Mouse (Mus musculus): ENCODE measurements around the gene Bbx. TPM values are rescaled to one million over a fixed set of nuclear protein-coding genes. Genes with fewer than 3 reads are reported as not detected.

Bbx gene
- polyA plus RNA-seq, 1 experiment, result 12.3 TPM

- no peak for DNase-seq (ENCODE audit: extremely low spot score in 1 of 2, low spot score in 1 of 2)
Measured at GRCm38 (mm10) chr16:50402851-50403250, 29.3 kb downstream of the Bbx start.

- DNase-seq (ENCODE audit: extremely low spot score in 1 of 2, low spot score in 1 of 2), result no peak
Measured at GRCm38 (mm10) chr16:50399775-50400174, 32.4 kb downstream of the Bbx start.

GRCm38 (mm10) chr16:50398564-50398963, 33.6 kb downstream of the Bbx start:
- no peak for DNase-seq (ENCODE audit: extremely low spot score in 1 of 2, low spot score in 1 of 2)

DNA sequence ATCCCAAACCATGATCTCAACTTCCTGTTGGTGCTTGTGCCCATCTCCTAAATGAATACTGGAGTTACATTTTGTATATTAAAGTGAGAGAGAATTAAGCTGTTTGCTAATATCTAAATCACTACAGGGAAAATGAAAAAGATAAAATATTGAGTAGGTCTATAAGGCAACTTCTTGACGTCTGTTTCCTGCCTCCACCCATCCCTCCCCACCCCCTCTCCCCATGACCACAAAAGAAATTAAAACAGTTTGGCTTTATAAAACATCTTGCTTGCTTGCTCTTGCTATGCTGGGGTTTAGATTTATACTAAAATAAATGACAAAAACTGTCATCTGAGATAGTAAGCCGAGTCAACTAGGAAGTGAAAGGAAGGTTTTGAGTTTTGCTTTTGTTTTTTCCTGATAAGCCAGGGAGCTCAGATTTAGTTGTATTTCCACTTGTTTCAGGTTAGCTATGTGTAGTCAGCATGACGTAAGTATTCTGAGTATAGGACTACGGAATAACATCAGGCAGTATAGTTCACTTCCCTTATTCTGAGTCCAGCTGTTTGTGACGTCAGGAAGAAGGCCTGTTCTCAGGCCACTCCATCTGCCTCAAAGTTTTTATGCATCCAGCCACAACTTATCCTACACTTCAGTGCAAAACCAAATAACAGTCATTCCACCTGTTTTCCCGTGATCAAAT, 36.1 kb downstream of the Bbx start:
- DNase-seq (ENCODE audit: extremely low spot score in 1 of 2, low spot score in 1 of 2), result no peak

- no peak for DNase-seq (ENCODE audit: extremely low spot score in 1 of 2, low spot score in 1 of 2)
Measured at GRCm38 (mm10) chr16:50388499-50388898, 43.7 kb downstream of the Bbx start.

- DNase-seq (ENCODE audit: extremely low spot score in 1 of 2, low spot score in 1 of 2), result no peak
Measured at GRCm38 (mm10) chr16:50383541-50383940, 48.6 kb downstream of the Bbx start.

DNA sequence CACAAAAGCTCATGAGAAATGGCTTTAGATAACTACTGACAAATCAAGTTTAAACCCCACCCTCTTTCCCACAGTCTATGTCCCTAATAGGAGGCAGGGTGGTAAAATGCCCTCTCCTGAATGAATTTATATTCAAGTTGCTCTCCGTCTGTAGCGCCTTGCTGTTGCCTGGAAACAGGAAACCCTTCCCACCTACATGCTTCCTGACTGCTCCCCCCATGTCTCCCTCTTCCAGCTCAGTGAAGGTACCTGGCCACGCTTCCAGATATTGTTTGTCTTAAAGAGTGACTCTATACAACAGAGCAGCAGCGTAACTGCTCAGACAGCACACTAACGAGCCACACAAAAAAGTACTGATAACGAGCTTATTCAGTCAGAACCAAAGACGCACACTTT, 50.8 kb downstream of the Bbx start:
- DNase-seq (ENCODE audit: extremely low spot score in 1 of 2, low spot score in 1 of 2), result peak in 1 of 2 experiments; percentile 53

GRCm38 (mm10) chr16:50380682-50381350, 51.4 kb downstream of the Bbx start:
- peak; percentile 82 to 91 for DNase-seq (ENCODE audit: extremely low spot score in 1 of 2, low spot score in 1 of 2)

DNA sequence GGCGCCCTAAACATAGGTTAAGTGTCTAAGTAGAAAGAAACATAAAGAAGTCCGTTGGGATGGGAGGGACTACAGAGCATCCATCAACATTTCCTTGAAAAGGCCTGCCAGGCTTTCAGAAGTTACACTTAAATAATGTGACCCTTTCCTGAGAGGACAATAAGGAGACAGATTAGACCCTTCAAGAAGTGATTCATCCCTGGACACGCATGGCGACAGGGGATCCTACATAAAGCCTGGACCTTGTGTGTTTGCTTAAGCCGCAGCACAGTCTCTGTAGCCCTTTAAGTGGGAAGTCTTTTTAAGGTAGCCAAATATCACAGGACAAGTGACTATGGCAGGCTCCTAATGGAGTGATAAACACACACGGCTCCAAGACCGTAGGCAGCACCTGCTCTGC, 52.0 kb downstream of the Bbx start:
- DNase-seq (ENCODE audit: extremely low spot score in 1 of 2, low spot score in 1 of 2), result no peak

DNA sequence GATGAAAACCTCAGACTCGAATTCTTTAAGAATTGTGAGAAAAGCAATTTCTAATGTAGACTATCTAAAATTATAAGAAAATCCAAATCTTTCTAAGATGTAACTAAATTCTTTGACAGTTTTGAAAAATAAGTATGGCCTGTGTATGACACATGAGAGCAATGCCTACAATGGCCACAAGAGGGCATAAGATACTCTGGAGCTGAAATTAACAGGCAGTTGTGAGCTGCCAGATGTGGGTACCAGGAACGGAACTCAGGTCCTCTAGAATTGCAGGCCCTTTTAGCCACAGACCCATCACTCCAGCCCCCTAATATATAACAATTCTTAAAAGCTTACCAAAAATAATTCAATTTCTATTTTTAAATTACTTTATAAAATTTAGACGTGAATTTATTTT, 57.6 kb downstream of the Bbx start:
- peak in 1 of 2 experiments; percentile 45 for DNase-seq (ENCODE audit: extremely low spot score in 1 of 2, low spot score in 1 of 2)

DNA sequence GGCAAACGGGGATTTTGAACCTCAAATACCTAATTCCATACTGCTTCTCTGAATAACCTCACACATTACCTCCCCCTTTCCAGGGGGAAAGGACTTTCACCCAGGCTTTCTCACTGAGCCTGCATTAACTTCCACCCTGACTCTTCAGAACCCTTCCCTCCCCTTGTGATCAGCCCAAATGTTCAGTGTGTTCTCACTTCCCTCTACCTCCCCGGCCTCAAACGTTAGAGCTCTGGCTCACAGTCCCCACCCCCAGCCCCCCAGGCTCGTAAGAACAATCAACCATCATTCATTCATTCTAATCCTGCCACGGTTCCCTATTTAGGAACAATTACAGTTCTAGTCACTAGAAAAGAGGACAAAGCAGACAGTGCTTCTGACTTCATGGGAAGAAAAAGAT, 58.5 kb downstream of the Bbx start:
- no peak for DNase-seq (ENCODE audit: extremely low spot score in 1 of 2, low spot score in 1 of 2)

DNA sequence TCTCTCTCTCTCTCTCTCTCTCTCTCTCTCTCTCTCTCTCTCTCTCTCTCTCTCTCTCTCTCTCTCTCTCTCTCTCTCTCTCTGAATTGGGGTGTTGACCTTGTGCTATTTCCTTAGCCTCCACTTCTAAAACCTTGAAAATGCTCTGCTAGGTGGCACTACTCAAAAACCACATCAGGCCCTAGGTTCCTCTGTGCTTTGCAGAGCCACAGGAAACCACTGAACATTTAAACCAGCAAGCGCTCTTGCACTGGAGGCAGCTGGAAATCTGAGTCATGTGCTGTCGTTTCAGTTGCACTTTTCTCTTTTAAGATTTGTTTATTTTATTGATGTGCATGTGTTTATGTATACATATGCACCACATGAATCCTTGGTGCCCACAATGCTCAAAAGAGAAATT, 59.6 kb downstream of the Bbx start:
- DNase-seq (ENCODE audit: extremely low spot score in 1 of 2, low spot score in 1 of 2), result no peak

DNA sequence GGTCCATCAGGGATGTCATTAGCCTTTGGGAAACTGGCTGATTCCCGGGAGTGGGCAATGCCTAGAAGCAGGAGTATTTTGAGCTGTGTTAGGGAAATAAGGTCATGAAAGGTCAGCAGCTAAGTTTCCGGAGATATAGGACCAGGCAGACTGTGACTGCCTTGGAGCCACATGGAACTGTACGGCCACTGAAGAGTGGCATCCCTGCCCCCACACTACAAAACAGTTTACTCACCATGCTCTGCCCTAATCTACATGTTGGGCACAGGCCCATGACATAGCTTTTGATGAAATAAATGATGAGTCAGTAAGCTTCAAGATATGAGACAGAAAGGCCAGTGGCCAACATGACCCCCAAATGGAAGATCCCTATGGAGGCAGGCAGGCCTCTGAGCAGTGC, 60.7 kb downstream of the Bbx start:
- no peak for DNase-seq (ENCODE audit: extremely low spot score in 1 of 2, low spot score in 1 of 2)

- no peak for DNase-seq (ENCODE audit: extremely low spot score in 1 of 2, low spot score in 1 of 2)
Measured at GRCm38 (mm10) chr16:50370423-50370822, 61.8 kb downstream of the Bbx start.

GRCm38 (mm10) chr16:50366556-50366955, 65.6 kb downstream of the Bbx start:
- DNase-seq (ENCODE audit: extremely low spot score in 1 of 2, low spot score in 1 of 2), result no peak

DNA sequence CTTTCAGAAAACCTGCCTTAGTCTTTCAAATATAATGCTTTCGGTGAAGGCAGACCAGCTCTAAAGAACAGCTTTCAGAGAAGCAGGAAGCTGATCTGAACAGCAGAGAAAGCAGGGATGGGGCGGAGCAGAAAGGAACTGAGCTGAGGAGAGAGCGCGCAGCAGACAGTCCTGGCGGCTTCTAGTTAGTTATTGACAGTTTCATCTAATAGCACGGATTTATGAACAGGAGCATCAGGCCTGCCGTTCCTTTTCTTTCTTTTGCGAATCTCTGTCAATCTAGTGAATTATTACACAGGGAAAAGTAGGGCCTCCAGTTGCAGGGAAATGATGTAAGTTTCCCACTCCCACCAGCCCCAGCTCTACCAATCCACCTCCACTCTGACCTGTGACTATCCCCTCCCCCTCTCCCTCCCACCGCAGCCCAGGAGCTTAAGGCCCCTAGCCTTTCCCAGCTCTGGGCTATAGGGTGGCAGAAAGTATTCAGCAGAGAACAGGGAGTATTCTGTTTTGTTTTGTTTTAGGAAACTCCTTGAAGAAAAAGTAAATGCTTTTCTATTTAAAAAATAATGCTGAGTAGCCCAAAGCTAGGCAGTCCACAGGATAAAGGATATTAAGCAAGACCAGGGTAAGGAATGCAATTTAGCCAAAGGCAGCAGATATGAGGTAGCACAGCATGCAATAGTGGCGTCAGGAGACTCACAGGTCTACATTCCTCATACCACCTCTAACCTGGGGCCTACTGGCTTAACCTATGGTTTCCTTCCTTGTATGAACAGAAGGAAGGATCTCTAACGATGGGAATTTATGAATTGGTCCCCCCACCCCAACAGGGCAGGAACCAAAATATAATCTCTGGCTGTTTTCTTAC, 67.8 kb downstream of the Bbx start:
- peak in 1 of 2 experiments; percentile 62 for DNase-seq (ENCODE audit: extremely low spot score in 1 of 2, low spot score in 1 of 2)

- peak in 1 of 2 experiments; percentile 14 for DNase-seq (ENCODE audit: extremely low spot score in 1 of 2, low spot score in 1 of 2)
Measured at GRCm38 (mm10) chr16:50363443-50364188, 68.6 kb downstream of the Bbx start.

GRCm38 (mm10) chr16:50360631-50361030, 71.6 kb downstream of the Bbx start:
- no peak for DNase-seq (ENCODE audit: extremely low spot score in 1 of 2, low spot score in 1 of 2)

GRCm38 (mm10) chr16:50329684-50330083, 102.5 kb downstream of the Bbx start:
- DNase-seq (ENCODE audit: extremely low spot score in 1 of 2, low spot score in 1 of 2), result no peak

DNA sequence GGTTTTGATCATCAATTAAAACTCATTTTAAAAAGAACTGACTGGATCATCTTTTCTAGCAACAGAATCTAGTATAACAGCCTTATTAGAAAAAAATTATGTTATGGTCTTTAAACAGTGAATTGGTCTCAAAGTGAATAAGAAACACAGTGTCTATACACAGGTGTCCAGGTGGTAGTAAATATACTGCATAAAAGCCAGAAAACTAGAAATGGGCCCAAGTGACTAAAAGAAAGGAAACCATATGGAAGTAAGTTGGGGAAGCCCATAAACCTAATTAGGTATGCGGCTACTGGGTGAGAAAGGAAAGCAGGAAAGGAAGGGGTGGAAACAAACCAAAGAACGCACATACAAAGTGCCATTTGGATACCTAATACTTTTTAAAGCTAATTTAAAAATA, 107.4 kb downstream of the Bbx start:
- DNase-seq (ENCODE audit: extremely low spot score in 1 of 2, low spot score in 1 of 2), result no peak

- no peak for DNase-seq (ENCODE audit: extremely low spot score in 1 of 2, low spot score in 1 of 2)
Measured at GRCm38 (mm10) chr16:50324292-50324691, 107.9 kb downstream of the Bbx start.
